Mouse (Mus musculus): ENCODE data around the gene Mettl23. TPM values are rescaled to one million over a fixed set of nuclear protein-coding genes. Genes with fewer than 3 reads are reported as not detected.

Gene Mettl23
- polyA plus RNA-seq, 1 experiment = 45.5 TPM

GRCm38 (mm10) chr11:116869641-116870040 lies 26.6 kb downstream of the Mettl23 start:
- Histone ChIP-seq H3K27me3 (ENCODE audit: control insufficient read depth, insufficient read depth, low read length) (no peaks in the 10 kb centered on the region), H3K4me3 (ENCODE audit: control insufficient read depth, low read depth, low read length) (no peak overlapping the region), H3K4me1 (ENCODE audit: control insufficient read depth, insufficient read depth, low read length) (no peaks in the 10 kb centered on the region), H3K36me3 (ENCODE audit: control insufficient read depth, insufficient read depth, low read length) (peaks cover 8% of the 10 kb centered on the region), H3K27ac (ENCODE audit: control insufficient read depth, insufficient read depth, low read depth, low read length) (no peak overlapping the region)
- TF ChIP-seq POLR2A (IDR thresholded peaks at IDR 0.05; ENCODE audit: control insufficient read depth, low read depth, low read length) (no peak), CTCF (IDR thresholded peaks at IDR 0.05; ENCODE audit: control insufficient read depth, insufficient read depth, insufficient replicate concordance, low read depth, low read length) (no peak)

- Histone ChIP-seq H3K27me3 (ENCODE audit: control insufficient read depth, insufficient read depth, low read length) (no peaks in the 10 kb centered on the region), H3K27ac (ENCODE audit: control insufficient read depth, insufficient read depth, low read depth, low read length) (no peak overlapping the region), H3K36me3 (ENCODE audit: control insufficient read depth, insufficient read depth, low read length) (peaks cover 6% of the 10 kb centered on the region), H3K4me1 (ENCODE audit: control insufficient read depth, insufficient read depth, low read length) (no peaks in the 10 kb centered on the region), H3K4me3 (ENCODE audit: control insufficient read depth, low read depth, low read length) (no peak overlapping the region)
- TF ChIP-seq CTCF (IDR thresholded peaks at IDR 0.05; ENCODE audit: control insufficient read depth, insufficient read depth, insufficient replicate concordance, low read depth, low read length) (no peak), POLR2A (IDR thresholded peaks at IDR 0.05; ENCODE audit: control insufficient read depth, low read depth, low read length) (no peak)
Observed at GRCm38 (mm10) chr11:116871538-116871937, 28.5 kb downstream of the Mettl23 start.

- peaks cover 3% of the 10 kb centered on the region for H3K36me3 ChIP-seq (ENCODE audit: control insufficient read depth, insufficient read depth, low read length)
- TF ChIP-seq CTCF (IDR thresholded peaks at IDR 0.05; ENCODE audit: control insufficient read depth, insufficient read depth, insufficient replicate concordance, low read depth, low read length) (no peak), POLR2A (IDR thresholded peaks at IDR 0.05; ENCODE audit: control insufficient read depth, low read depth, low read length) (no peak)
- no peak overlapping the region for H3K27ac ChIP-seq (ENCODE audit: control insufficient read depth, insufficient read depth, low read depth, low read length)
- H3K4me1 ChIP-seq (ENCODE audit: control insufficient read depth, insufficient read depth, low read length) = no peaks in the 10 kb centered on the region
- no peak overlapping the region for H3K4me3 ChIP-seq (ENCODE audit: control insufficient read depth, low read depth, low read length)
- no peaks in the 10 kb centered on the region for H3K27me3 ChIP-seq (ENCODE audit: control insufficient read depth, insufficient read depth, low read length)
Observed at GRCm38 (mm10) chr11:116873987-116874386, 30.9 kb downstream of the Mettl23 start.

GRCm38 (mm10) chr11:116878454-116878853 lies 35.4 kb downstream of the Mettl23 start:
- H3K36me3 ChIP-seq (ENCODE audit: control insufficient read depth, insufficient read depth, low read length) = no peaks in the 10 kb centered on the region; the same call in 1 of the 2 replicates
- no peak overlapping the region for H3K4me3 ChIP-seq (ENCODE audit: control insufficient read depth, low read depth, low read length)
- no peaks in the 10 kb centered on the region for H3K4me1 ChIP-seq (ENCODE audit: control insufficient read depth, insufficient read depth, low read length)
- TF ChIP-seq POLR2A (IDR thresholded peaks at IDR 0.05; ENCODE audit: control insufficient read depth, low read depth, low read length) (no peak), CTCF (IDR thresholded peaks at IDR 0.05; ENCODE audit: control insufficient read depth, insufficient read depth, insufficient replicate concordance, low read depth, low read length) (no peak)
- H3K27me3 ChIP-seq (ENCODE audit: control insufficient read depth, insufficient read depth, low read length) = no peaks in the 10 kb centered on the region
- no peak overlapping the region for H3K27ac ChIP-seq (ENCODE audit: control insufficient read depth, insufficient read depth, low read depth, low read length)

- TF ChIP-seq POLR2A (IDR thresholded peaks at IDR 0.05; ENCODE audit: control insufficient read depth, low read depth, low read length) (no peak), CTCF (IDR thresholded peaks at IDR 0.05; ENCODE audit: control insufficient read depth, insufficient read depth, insufficient replicate concordance, low read depth, low read length) (no peak)
- no peaks in the 10 kb centered on the region for H3K36me3 ChIP-seq (ENCODE audit: control insufficient read depth, insufficient read depth, low read length)
- H3K4me1 ChIP-seq (ENCODE audit: control insufficient read depth, insufficient read depth, low read length) = no peaks in the 10 kb centered on the region
- no peak overlapping the region for H3K27ac ChIP-seq (ENCODE audit: control insufficient read depth, insufficient read depth, low read depth, low read length)
- H3K27me3 ChIP-seq (ENCODE audit: control insufficient read depth, insufficient read depth, low read length) = no peaks in the 10 kb centered on the region
- H3K4me3 ChIP-seq (ENCODE audit: control insufficient read depth, low read depth, low read length) = no peak overlapping the region
Observed at GRCm38 (mm10) chr11:116880839-116881238, 37.8 kb downstream of the Mettl23 start.

GRCm38 (mm10) chr11:116881440-116881839 lies 38.4 kb downstream of the Mettl23 start:
- Histone ChIP-seq H3K4me3 (ENCODE audit: control insufficient read depth, low read depth, low read length) (no peak overlapping the region), H3K4me1 (ENCODE audit: control insufficient read depth, insufficient read depth, low read length) (peaks cover 2% of the 10 kb centered on the region; the same call in 1 of the 2 replicates), H3K27me3 (ENCODE audit: control insufficient read depth, insufficient read depth, low read length) (no peaks in the 10 kb centered on the region), H3K36me3 (ENCODE audit: control insufficient read depth, insufficient read depth, low read length) (no peaks in the 10 kb centered on the region), H3K27ac (ENCODE audit: control insufficient read depth, insufficient read depth, low read depth, low read length) (no peak overlapping the region)
- no peak for TF ChIP-seq CTCF (IDR thresholded peaks at IDR 0.05; ENCODE audit: control insufficient read depth, insufficient read depth, insufficient replicate concordance, low read depth, low read length)
- no peak for TF ChIP-seq POLR2A (IDR thresholded peaks at IDR 0.05; ENCODE audit: control insufficient read depth, low read depth, low read length)

GRCm38 (mm10) chr11:116882446-116882845 lies 39.4 kb downstream of the Mettl23 start:
- H3K36me3 ChIP-seq (ENCODE audit: control insufficient read depth, insufficient read depth, low read length) = no peaks in the 10 kb centered on the region

GRCm38 (mm10) chr11:116884061-116884460 lies 41.0 kb downstream of the Mettl23 start:
- Histone ChIP-seq H3K27me3 (ENCODE audit: control insufficient read depth, insufficient read depth, low read length) (no peaks in the 10 kb centered on the region), H3K4me1 (ENCODE audit: control insufficient read depth, insufficient read depth, low read length) (peaks cover 5% of the 10 kb centered on the region), H3K27ac (ENCODE audit: control insufficient read depth, insufficient read depth, low read depth, low read length) (no peak overlapping the region), H3K4me3 (ENCODE audit: control insufficient read depth, low read depth, low read length) (no peak overlapping the region), H3K36me3 (ENCODE audit: control insufficient read depth, insufficient read depth, low read length) (no peaks in the 10 kb centered on the region)
- no peak for TF ChIP-seq POLR2A (IDR thresholded peaks at IDR 0.05; ENCODE audit: control insufficient read depth, low read depth, low read length)
- no peak for TF ChIP-seq CTCF (IDR thresholded peaks at IDR 0.05; ENCODE audit: control insufficient read depth, insufficient read depth, insufficient replicate concordance, low read depth, low read length)

More at GRCm38 (mm10) chr11:116882446-116882845, 39.4 kb downstream of the Mettl23 start:
- Histone ChIP-seq H3K4me3 (ENCODE audit: control insufficient read depth, low read depth, low read length) (no peak overlapping the region), H3K27me3 (ENCODE audit: control insufficient read depth, insufficient read depth, low read length) (no peaks in the 10 kb centered on the region), H3K27ac (ENCODE audit: control insufficient read depth, insufficient read depth, low read depth, low read length) (no peak overlapping the region), H3K4me1 (ENCODE audit: control insufficient read depth, insufficient read depth, low read length) (peaks cover 5% of the 10 kb centered on the region)
- TF ChIP-seq CTCF (IDR thresholded peaks at IDR 0.05; ENCODE audit: control insufficient read depth, insufficient read depth, insufficient replicate concordance, low read depth, low read length) = no peak
- TF ChIP-seq POLR2A (IDR thresholded peaks at IDR 0.05; ENCODE audit: control insufficient read depth, low read depth, low read length) = no peak
